Mouse (Mus musculus) thymus, postnatal 25 days (tissue): Measurements from ENCODE around the gene Ttc8.
A peak's percentile ranks its signal among the peaks of the same experiment; 100 is the strongest.
"Not testable (repeated sequence)": the region's sequence is repeated elsewhere in the genome, so short reads cannot be mapped to it uniquely, and the experiment has no call there.

Experiments
- DNase-seq: peaks from one replicate; pipeline ENCODE4 v3.0.0; 2022

The Ttc8 gene

GRCm38 (mm10) chr12:98920194-98920991 is at the start of gene Ttc8:
Gene Ttc8, plus strand, starts transcription at chr12:98920574.
- peak; percentile 80 for DNase-seq

DNA sequence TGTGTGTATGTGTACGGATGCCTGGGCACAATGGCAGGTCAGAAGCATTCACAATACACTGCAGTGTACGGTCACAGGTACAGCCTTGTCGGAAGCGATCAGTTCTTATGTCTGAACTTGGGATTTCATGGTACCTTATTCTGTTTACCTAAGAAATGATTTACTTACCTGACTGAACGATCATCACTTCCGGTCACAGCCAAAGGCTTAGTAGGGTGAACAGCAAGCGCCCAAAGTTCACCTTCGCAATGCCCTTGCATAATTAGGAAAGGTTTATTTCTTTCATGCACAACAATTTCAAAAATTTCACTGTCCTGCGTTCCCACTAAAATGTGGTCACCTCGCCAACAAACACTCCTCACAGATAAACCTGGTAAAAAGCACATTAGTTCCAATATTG is 47.5 kb upstream of the Ttc8 start:
- no peak for DNase-seq

DNA sequence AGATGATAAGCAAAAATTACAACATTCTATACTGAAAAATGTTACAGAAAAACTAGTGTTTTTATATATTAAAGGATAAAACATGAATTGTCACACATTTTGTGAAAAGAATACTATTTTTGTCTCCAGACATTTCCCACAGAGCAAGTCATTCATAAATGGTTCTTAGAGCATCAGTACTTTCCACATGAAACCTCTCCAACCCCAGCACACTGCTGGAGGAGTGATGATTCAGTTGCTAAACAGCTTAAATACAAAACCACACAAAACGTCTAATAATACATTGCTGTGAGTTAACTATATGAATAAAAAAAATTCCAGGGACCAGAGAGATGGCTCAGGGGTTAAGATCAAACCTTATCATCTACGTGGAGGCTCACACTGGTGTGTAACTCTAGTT is 45.2 kb upstream of the Ttc8 start:
- no peak for DNase-seq

GRCm38 (mm10) chr12:98878693-98879092 is 41.7 kb upstream of the Ttc8 start:
- no peak for DNase-seq

- no peak for DNase-seq
Observed at GRCm38 (mm10) chr12:98881796-98882195, 38.6 kb upstream of the Ttc8 start.

DNA sequence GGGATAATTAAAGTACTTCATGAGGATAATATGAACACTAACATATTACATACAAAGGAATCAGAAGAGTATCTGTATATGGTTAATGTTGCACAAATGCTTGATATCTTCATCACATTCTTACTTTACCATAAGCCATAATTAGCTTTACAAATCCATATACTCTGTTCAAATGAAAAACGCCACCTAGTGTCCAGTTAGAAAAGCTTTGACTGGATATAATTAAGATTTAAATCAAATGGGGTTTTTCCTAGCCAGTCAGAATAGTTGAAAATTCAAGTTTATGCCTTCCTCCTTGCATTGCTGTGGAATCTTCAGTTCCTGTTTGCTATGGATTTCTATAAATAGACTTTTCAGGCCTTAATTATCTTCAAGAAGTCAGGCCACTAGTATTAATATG is 35.9 kb upstream of the Ttc8 start:
- no peak for DNase-seq

- DNase-seq = no peak
Observed at GRCm38 (mm10) chr12:98896761-98897160, 23.6 kb upstream of the Ttc8 start.

- no peak for DNase-seq
Observed at GRCm38 (mm10) chr12:98899676-98900075, 20.7 kb upstream of the Ttc8 start.

- DNase-seq = no peak
Observed at GRCm38 (mm10) chr12:98900341-98900880, 20.0 kb upstream of the Ttc8 start.

DNA sequence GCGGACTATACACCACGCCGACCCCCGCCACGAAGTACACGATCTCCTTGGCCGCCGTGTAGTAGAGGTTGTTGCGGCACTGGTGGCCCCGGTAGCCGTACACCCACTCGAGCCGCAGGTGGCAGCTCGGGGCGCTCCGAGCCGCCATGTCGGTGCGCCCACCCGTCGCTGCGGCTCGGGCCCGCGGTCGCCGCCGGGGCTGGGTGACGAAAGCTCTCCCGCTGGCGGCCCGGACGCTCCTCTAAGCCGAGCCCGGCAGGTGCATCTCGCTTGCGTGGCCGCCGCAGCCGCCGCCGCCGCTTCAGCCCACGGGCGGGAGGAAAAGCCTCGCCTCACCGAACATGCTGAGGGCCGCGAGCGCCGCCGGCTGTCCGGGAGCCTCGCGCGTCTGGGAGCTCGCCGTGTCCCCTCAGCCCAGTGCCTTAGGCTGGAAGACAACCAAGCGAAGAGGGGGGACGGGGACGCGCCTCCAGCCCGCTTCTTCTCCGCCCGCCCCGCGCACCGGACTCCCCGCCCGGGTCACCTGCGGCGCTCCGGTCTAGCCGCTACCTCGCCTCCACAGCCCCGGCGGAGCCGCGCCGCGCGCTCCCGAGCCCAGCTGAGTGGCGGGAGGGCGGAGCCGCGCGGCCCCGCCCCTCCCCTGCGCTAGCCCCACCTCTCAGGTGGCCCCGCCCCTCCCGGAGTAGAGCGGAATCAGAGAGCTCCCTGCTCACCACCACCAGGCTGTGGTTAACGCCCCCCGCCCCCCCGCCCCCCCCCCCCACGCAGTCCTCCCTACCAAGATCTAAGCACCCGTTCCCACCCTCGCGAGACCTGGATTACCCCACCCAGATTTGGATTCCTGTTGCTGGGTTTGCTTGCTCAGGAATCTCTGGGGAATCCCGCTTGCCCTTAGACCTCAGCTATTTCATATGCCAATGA is 19.2 kb upstream of the Ttc8 start, which contains the start of gene Eml5:
Gene Eml5 (minus strand): TSS at position 604 of the 921 bp plus-strand sequence.
- peak; percentile 87 for DNase-seq

DNA sequence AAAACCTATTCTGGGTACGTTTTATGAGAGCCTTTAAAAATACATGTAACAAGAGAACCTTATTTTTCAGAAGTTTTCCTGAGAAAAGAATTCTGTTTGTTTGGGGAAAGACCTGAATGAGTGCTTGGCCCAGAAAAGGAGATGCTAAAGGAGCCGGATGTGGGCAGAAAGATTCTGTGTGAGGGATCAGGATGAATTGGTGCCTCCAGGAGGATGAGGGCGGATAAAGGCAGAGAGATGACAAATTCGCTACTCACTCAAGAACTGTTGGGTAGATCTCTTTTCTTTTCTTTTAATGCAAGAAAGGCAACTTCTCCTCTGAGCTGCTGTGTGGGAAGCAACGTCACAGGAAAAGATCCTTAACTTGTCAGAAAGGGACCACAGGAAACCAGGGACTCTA is 14.9 kb upstream of the Ttc8 start:
- DNase-seq = no peak

GRCm38 (mm10) chr12:98910096-98910495 is 10.3 kb upstream of the Ttc8 start:
- DNase-seq = no peak

DNA sequence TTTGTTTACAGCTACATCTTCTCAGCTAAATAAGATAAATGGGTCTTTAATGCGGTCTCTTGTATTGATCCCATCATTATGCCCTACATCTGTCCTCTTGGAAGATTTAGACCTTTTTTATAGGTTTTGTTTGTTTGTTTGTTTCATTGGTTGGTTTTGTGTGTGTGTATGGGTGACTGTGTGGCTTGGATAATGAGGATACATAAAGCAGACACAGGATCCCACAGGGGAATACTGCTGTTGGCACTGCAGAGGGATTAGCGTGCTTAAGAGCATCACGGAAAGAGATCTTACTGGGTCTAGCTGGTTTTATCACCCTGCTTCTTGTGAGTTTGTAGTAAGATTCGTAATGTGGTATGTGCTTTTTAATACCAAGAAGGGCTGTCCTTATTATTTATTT is 10.8 kb downstream of the Ttc8 start:
- DNase-seq = no peak

DNA sequence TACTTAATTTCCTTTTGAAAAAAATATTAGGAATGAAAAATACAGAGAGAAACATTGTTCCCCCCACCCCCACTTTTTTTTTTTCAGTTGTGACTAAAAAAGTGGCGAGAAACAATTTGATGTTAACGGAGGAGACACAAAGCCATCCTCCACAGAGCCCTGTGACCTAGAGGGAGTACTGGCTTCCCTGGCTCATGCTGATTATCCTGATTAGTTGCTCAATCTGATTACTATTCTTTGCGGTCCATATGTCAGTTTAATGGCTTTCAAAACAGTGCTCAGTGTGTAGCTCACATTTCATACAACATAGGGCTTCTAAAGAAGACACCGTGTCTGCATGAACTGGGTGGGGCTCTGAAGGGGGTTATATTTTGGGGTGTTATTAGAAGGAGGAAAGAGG is 12.1 kb downstream of the Ttc8 start:
- no peak for DNase-seq

- DNase-seq = no peak
Observed at GRCm38 (mm10) chr12:98932856-98933255, 12.5 kb downstream of the Ttc8 start.

DNA sequence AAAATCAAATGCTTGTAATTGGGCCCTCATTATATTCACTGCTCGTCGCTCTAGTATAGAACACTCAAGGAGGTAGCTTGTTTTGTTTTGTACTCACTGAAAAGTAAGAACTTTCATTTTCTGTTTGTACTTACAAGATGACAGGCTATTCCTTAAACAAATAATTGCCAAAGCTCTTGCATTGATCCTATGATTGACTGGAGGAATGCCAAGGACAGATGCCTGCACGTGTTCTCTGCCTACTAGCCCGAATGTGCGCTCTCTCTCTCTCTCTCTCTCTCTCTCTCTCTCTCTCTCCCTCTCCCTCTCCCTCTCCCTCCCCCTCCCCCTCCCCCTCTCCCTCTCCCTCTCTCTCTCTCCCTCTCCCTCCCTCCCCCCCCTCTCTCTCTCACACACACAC is 30.9 kb downstream of the Ttc8 start:
- DNase-seq = not testable (repeated sequence)

DNA sequence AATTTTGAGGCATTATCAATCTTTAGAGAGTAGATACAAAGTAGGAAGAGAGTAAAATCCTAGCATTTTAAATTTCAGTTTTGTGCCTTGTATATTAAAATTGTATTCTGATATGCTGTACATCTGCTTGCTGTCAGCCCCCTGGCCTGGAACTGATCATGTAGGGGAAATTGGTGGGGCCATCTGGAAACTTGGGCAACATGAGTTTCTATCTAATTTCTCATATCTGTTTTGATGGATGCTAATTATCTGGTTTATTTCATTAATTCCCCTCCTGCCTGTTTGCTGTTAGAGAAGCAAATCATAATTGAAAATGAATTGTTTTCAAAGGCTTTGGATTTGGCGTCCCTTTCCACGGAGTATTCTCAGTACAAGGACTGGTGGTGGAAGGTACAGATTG is 36.6 kb downstream of the Ttc8 start:
- DNase-seq = no peak

- no peak for DNase-seq
Observed at GRCm38 (mm10) chr12:98957455-98957854, 37.1 kb downstream of the Ttc8 start.

- DNase-seq = no peak
Observed at GRCm38 (mm10) chr12:98961008-98961407, 40.6 kb downstream of the Ttc8 start.

DNA sequence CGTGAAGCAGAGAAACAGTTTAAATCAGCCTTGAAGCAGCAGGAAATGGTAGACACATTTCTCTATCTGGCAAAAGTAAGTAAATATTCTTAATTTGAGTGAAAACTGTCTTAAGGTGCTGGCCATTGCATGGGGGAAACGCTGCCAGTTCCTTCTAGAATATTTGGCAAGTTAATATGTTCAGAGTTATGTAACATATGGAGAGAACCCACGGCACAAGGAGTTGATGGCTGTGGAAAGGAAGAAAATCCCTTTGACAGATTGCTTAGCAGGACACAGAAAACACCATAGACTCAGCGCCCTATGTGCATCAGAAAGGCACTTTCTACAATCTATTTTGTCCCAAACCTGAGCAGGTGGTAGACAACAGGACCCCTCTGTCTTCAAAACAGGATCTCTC is 41.0 kb downstream of the Ttc8 start:
- no peak for DNase-seq

- DNase-seq = no peak
Observed at GRCm38 (mm10) chr12:98965441-98966135, 45.2 kb downstream of the Ttc8 start.

DNA sequence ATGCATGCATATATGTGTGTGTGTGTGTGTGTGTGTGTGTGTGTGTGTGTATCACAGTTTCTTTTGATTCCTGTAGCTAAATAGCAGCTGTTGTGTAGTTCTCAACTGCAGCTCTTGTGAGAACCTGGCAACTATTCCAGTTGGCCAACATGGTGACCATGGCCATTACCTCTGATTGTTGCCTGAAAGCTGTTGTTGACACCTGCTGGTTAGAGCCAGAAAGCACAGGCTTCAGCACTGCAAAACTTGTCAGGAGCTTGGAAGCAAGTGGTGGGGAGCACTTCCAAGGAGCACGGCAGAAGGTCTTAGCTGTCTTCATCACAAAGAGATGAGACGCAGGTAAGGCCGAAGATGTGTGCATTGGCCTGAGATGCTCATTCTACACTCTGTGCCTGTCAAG is 51.9 kb downstream of the Ttc8 start:
- DNase-seq = no peak

DNA sequence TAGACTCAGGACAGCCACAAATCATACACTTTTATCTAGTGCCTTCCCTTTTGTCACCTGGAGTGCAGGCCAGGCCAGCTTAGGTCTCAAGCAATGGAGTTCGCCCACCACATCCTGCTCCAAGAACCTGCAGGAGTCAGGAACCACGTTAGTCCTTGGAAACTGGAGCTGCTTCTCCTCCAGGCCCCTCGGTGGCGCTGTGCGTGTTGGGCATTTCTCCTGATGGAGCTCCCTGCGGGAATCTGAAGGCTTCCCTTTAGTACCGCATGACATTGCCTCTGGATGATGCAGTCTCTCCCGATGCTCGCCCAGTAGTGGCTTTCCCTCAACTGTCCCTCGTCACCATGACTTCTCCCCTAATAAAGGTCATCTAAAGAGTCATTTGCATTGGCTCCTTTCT is 53.1 kb downstream of the Ttc8 start:
- DNase-seq = no peak
